Mouse (Mus musculus) embryonic stem cell, embryonic (primary cell): ENCODE data around the gene Podxl2.

Source experiments
- CTCF ChIA-PET, 4 experiments: fragments of 300-600 bp in 2 of 4; fragments of 350-600 bp in 2 of 4; sonication (Branson Sonifier 250); formaldehyde crosslinking; loops; one replicate each; lab custom pipeline; 2022; ENCODE audit warnings: inconsistent platforms in 2 of 4; lab: Charles Lee
- POLR2A ChIA-PET, 4 experiments: fragments of 300-600 bp in 2 of 4; fragments of 350-600 bp in 2 of 4; sonication (Branson Sonifier 250); formaldehyde crosslinking; loops; one replicate each; lab custom pipeline; 2022; ENCODE audit warnings: antibody characterized with exemption in 4 of 4, inconsistent platforms in 1 of 4; lab: Charles Lee

The Podxl2 gene

GRCm38 (mm10) chr6:88874868-88875508 lies at the start of gene Podxl2:
Gene Podxl2, minus strand, starts transcription at chr6:88875044.
- ChIA-PET POLR2A (interaction anchor here (0.7 to 20.5 kb wide), 9 partner anchors 9 to 184 kb away, joined by 3 to 443 read pairs (median 3); partner anchors contain the start of genes Tpra1 (in 2 of the 4), Abtb1 (in 1 of the 4) and Mcm2 (in 1 of the 4)), CTCF (interaction anchor here in 2 of 4 experiments (1.1 kb wide), 2 partner anchors 12 to 33 kb away, joined by 3 read pairs; no protein-coding TSS in a partner anchor)

GRCm38 (mm10) chr6:88918802-88919201 lies 44.0 kb upstream of the Podxl2 start:
- POLR2A ChIA-PET = interaction anchor here in 1 of 4 experiments (0.8 kb wide), 1 partner anchor 9 kb away, joined by 5 read pairs; no protein-coding TSS in a partner anchor
- CTCF ChIA-PET = interaction anchor here in 2 of 4 experiments (0.5 to 0.7 kb wide), 3 partner anchors 28 to 389 kb away, joined by 3 read pairs; no protein-coding TSS in a partner anchor

- CTCF ChIA-PET = interaction anchor here (0.5 to 3.7 kb wide), 173 partner anchors 9 to 1545 kb away, joined by 3 to 39 read pairs (median 4); partner anchors contain the start of genes Mcm2 (in 4 of the 4), Tpra1 (in 4 of the 4), Abtb1 (in 2 of the 4) and Plxna1 (in 2 of the 4)
- POLR2A ChIA-PET = interaction anchor here (0.5 to 3.7 kb wide), 21 partner anchors 9 to 1071 kb away, joined by 3 to 14 read pairs (median 3); partner anchors contain the start of genes Tpra1 (in 3 of the 4) and Mcm2 (in 2 of the 4)
Measured at GRCm38 (mm10) chr6:88916153-88916552, 41.3 kb upstream of the Podxl2 start.

GRCm38 (mm10) chr6:88915510-88915909 lies 40.7 kb upstream of the Podxl2 start:
- POLR2A ChIA-PET = interaction anchor here in 3 of 4 experiments (0.6 to 3.7 kb wide), 10 partner anchors 9 to 17 kb away, joined by 3 to 14 read pairs (median 4); partner anchors contain the start of genes Mcm2 (in 2 of the 3) and Tpra1 (in 2 of the 3)
- CTCF ChIA-PET = interaction anchor here (0.6 to 3.7 kb wide), 38 partner anchors 9 to 792 kb away, joined by 3 to 39 read pairs (median 7); partner anchors contain the start of genes Mcm2 (in 3 of the 4), Plxna1 (in 1 of the 4) and Tpra1 (in 1 of the 4)

DNA sequence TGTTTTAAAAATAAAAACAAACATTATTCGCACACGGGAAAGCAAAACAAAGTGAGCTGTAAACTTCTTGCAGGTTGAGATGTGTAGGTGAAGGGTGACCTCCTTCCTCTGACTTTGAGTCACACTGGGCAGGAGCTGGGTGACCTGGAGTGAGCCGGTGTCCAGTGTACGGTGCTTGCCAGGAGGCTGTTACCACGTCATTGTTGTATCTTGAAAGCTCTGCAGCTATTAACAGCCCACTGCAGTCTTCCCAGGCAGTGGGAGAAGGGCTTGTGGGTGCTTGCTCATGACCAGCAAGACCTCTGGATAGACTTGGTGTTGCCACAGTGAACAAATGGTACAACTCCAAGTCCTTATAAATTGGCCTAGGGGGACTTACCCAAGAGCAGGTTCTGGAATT lies 40.0 kb upstream of the Podxl2 start:
- ChIA-PET CTCF (interaction anchor here (0.5 to 3.7 kb wide), 8 partner anchors 8 to 791 kb away, joined by 3 to 34 read pairs (median 8); no protein-coding TSS in a partner anchor), POLR2A (interaction anchor here in 3 of 4 experiments (0.6 to 3.7 kb wide), 9 partner anchors 8 to 21 kb away, joined by 3 to 14 read pairs (median 3); partner anchors contain the start of genes Mcm2 (in 2 of the 3) and Tpra1 (in 2 of the 3))

DNA sequence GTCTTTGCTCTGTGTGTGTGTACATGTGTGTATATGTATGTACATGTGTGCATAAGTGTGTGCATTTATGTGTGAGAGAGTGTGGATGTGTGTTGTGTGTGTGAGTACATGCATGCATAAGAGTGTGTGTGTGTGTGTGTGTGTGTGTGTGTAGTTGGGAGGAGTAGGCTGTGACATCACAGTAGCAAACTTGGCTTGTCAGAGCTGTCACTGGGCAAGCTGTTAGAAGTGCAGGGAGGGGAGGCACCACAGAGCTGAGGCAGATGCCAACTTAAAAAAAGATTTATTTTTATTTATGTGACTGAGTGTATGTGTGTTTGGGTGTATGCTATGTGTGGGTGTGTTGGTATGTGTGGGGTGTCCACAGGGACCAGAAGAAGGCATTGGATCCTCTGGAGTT lies 38.6 kb upstream of the Podxl2 start:
- ChIA-PET CTCF (interaction anchor here in 1 of 4 experiments (0.6 to 0.7 kb wide), 2 partner anchors 58 to 466 kb away, joined by 3 to 5 read pairs; no protein-coding TSS in a partner anchor), POLR2A (interaction anchor here in 3 of 4 experiments (0.6 to 1.2 kb wide), 3 partner anchors 12 to 806 kb away, joined by 3 to 5 read pairs (median 3); partner anchors contain the start of genes Mcm2 (in 1 of the 3) and Tpra1 (in 1 of the 3))

GRCm38 (mm10) chr6:88913022-88913421 lies 38.2 kb upstream of the Podxl2 start:
- POLR2A ChIA-PET = interaction anchor here in 2 of 4 experiments (0.9 to 1.2 kb wide), 2 partner anchors 11 to 15 kb away, joined by 3 read pairs; partner anchors contain the start of genes Mcm2 (in 1 of the 2) and Tpra1 (in 1 of the 2)

DNA sequence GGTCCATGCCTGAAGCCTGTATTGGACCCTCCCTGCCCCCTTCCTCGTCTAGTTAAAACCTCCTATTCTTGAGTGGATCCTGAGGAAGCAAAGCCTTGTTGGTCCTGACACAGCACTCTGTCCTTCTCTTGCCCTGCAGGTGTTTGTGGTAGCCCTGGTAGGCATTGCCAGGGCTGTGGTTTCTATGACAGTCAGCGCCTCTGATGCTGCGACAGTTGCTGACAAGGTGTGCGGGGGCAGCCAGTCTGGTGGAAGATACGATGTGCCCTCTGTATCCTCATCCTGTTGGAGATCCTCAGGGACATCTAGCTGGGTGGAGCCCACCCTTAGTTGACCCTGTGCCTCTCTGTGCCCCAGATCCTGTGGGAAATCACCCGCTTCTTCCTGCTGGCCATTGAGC lies 34.3 kb upstream of the Podxl2 start:
- ChIA-PET CTCF (no interaction called here), POLR2A (interaction anchor here in 2 of 4 experiments (1.1 to 3.4 kb wide), 4 partner anchors 10 to 91 kb away, joined by 3 to 8 read pairs (median 6); partner anchors contain the start of gene Mcm2 (in 2 of the 2))

More at GRCm38 (mm10) chr6:88913022-88913421, 38.2 kb upstream of the Podxl2 start:
- CTCF ChIA-PET = interaction anchor here in 1 of 4 experiments (0.7 kb wide), 1 partner anchor 57 kb away, joined by 5 read pairs; no protein-coding TSS in a partner anchor

DNA sequence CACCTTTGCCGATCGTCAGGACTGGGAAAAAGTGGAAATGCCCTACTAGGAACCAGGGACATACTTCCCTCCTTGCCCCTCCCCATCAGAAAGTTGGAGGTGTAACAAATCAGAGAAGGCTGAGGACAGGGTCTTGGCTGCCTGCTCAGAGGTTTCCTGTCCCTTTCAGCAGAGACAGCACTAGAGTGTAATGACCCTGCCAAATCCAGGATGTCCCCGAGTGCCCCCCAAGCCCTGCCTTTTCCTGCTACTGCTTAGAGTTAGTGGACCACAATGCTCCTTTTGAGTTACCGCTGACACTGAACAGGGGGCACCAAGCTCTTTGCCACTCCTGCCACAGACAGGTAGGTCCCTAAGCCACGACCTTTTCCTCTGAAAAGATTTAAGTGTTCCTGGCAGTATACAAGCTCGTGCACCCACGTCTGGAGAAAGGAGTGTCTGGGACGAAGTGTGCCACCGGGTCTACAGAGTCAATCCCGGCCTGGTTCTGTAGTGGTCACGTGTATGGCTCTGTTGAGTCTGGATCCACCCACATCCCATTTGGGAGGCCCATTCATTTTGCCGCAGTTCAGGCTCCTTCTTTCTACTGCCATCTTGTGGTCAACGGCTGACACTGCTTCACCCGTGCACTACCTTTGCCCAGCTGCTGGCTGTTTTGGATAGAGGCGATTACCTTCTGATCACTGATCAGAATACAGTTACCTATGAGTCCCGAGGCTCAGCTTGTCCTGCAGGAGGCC lies 31.7 kb upstream of the Podxl2 start:
- ChIA-PET CTCF (interaction anchor here (0.5 to 2.3 kb wide), 35 partner anchors 8 to 434 kb away, joined by 3 to 31 read pairs (median 3); partner anchors contain the start of genes Mcm2 (in 2 of the 4) and Abtb1 (in 1 of the 4)), POLR2A (interaction anchor here (0.5 to 3.4 kb wide), 16 partner anchors 8 to 101 kb away, joined by 3 to 14 read pairs (median 4); partner anchors contain the start of genes Mcm2 (in 2 of the 4) and Abtb1 (in 1 of the 4))

DNA sequence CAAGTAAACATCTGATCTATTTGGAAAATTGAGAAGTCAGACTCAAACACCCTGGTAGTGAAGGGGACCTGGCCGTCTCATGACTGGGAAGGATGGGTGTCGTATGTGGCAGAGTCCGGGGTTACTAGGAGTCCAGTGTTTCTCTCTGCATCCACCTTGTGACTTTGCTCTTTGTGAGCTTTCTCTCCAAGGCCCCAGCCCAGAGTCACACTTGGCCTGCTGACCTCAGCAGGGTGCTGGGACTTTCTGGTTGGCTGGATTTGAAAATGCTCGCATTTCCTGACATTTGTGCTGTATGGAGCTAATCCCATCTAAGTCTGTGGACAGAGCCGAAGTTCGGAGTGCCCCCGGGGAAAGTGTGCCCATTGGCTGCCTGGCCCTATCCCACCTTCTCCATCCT lies 30.2 kb upstream of the Podxl2 start:
- CTCF ChIA-PET = interaction anchor here in 2 of 4 experiments (0.7 to 3.8 kb wide), 2 partner anchors 11 kb away, joined by 3 to 34 read pairs; no protein-coding TSS in a partner anchor
- POLR2A ChIA-PET = interaction anchor here in 2 of 4 experiments (1.7 to 3.2 kb wide), 3 partner anchors 10 to 21 kb away, joined by 4 to 14 read pairs (median 10); no protein-coding TSS in a partner anchor

- ChIA-PET POLR2A (interaction anchor here in 3 of 4 experiments (0.5 to 3.2 kb wide), 7 partner anchors 10 to 191 kb away, joined by 3 to 22 read pairs (median 10); no protein-coding TSS in a partner anchor), CTCF (interaction anchor here in 2 of 4 experiments (0.7 to 3.8 kb wide), 2 partner anchors 11 to 12 kb away, joined by 3 to 34 read pairs; no protein-coding TSS in a partner anchor)
Measured at GRCm38 (mm10) chr6:88904456-88904974, 29.7 kb upstream of the Podxl2 start.

GRCm38 (mm10) chr6:88903708-88904107 lies 28.9 kb upstream of the Podxl2 start:
- POLR2A ChIA-PET = interaction anchor here in 2 of 4 experiments (0.5 to 3.2 kb wide), 10 partner anchors 7 to 671 kb away, joined by 3 to 22 read pairs (median 10); no protein-coding TSS in a partner anchor
- CTCF ChIA-PET = interaction anchor here in 2 of 4 experiments (0.8 to 3.8 kb wide), 2 partner anchors 12 to 13 kb away, joined by 4 to 34 read pairs; no protein-coding TSS in a partner anchor

DNA sequence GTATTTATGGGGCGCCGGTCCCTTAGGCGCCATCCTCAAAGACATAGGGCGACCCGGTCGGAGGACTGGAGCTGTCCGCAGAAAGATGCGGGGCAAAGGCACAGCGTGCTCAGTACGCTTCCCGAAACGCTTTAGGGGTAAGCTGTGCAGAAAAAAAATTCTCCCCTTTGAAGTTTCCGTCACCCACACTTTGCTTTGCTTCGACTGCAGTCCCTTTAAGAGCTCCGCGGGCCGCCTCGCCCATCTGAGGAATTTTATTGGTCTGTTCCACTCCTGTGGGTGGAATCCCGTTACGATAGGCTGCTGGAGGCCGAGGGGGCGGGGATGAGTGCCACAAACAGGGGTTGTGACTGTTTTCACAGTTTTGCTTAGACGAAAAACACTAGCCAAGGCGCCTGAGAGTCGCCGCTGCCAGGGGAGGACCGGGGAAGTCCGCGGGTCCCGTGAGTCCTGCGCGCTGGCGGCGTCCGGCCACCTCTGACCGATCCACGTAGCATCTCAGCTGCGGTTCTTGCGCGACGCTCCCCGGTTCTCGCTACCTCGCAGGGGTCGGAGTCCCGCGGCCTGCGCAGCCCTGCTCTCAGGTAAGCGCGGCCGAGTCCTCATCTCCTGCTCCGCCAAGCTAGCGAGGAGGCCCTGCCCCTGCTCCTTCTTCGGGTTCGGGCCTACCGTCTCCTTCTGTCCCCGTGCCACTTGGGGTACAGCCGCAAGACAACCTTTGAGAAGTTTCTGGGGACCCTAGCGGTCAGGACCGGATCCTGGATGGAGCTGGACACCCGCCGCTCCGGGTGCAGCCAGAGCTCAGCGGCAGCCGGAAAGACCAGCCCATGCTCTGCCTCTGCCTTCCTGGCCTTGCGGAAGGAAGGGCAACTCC lies 27.3 kb upstream of the Podxl2 start, which contains the start of gene Tpra1:
Gene Tpra1, plus strand, starts transcription at position 305 of the 874 bp plus-strand sequence.
- ChIA-PET POLR2A (interaction anchor here (0.5 to 3.2 kb wide), 55 partner anchors 8 to 1347 kb away, joined by 3 to 22 read pairs (median 4); partner anchors contain the start of genes Abtb1 (in 2 of the 4), Txnrd3 (in 2 of the 4) and Podxl2 (in 1 of the 4)), CTCF (interaction anchor here (0.5 to 3.8 kb wide), 21 partner anchors 9 to 1035 kb away, joined by 3 to 34 read pairs (median 4); partner anchors contain the start of genes Abtb1 (in 1 of the 4) and Txnrd3 (in 1 of the 4))

DNA sequence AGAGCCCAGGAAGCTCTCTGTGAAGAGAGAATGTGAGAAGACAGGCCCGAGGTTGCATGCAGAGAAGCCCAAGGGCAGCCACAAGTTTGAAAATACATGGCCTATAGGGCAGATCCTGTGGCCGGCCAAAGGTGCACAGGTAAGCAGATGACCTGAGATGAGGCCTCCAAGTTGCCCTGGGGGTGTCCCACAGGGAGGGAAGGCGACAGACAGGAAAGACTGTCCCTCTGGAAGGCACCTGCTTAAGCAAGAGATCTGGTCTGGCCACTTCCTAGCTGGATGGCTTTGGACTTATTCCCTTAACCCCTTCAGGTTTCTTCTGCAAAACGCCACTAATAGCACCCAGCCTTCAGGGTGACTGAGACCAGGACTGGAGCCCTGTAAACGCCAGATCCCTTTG lies 26.6 kb upstream of the Podxl2 start:
- ChIA-PET CTCF (interaction anchor here (0.5 to 3.8 kb wide), 11 partner anchors 12 to 743 kb away, joined by 3 to 34 read pairs (median 5); partner anchors contain the start of genes Abtb1 (in 1 of the 4) and Txnrd3 (in 1 of the 4)), POLR2A (interaction anchor here (0.6 to 3.2 kb wide), 39 partner anchors 9 to 743 kb away, joined by 3 to 22 read pairs (median 5); partner anchors contain the start of genes Txnrd3 (in 2 of the 4), Abtb1 (in 1 of the 4) and Podxl2 (in 1 of the 4))

GRCm38 (mm10) chr6:88899628-88900027 lies 24.8 kb upstream of the Podxl2 start:
- POLR2A ChIA-PET = interaction anchor here in 2 of 4 experiments (1.0 to 17.8 kb wide), 8 partner anchors 9 to 461 kb away, joined by 3 to 443 read pairs (median 8); partner anchors contain the start of genes Abtb1 (in 2 of the 2) and Podxl2 (in 1 of the 2)
- CTCF ChIA-PET = interaction anchor here in 3 of 4 experiments (1.0 to 2.1 kb wide), 4 partner anchors 16 to 58 kb away, joined by 4 to 11 read pairs (median 10); partner anchors contain the start of gene Abtb1 (in 1 of the 3)
